Mouse (Mus musculus) forebrain, embryonic 15.5 days (tissue): Measurements from ENCODE around the gene Snx15. TPM values are rescaled to one million over a fixed set of nuclear protein-coding genes. Genes with fewer than 3 reads are reported as not detected.

Experiments used
- polyA plus RNA-seq: library from polyadenylated mRNA; unstranded; fragments of >200 nt; fragmentation: Nextera tagmentation; extraction: Ambion mirVana; gene quantifications from 2 replicates; pipeline ENCODE4 v1.2.1, GENCODE M21; 2015

The Snx15 gene
- polyA plus RNA-seq, 1 experiment from 2014 or later: 45.6 TPM

Other genes with a start within 250 kb of the Snx15 start
- 12.9 and 14.3 TPM in 2 replicates for gene Tigd3, start 234.2 kb downstream of the Snx15 start, polyA plus RNA-seq
- gene Dpf2, start 215.3 kb downstream of the Snx15 start, polyA plus RNA-seq: 120 and 137 TPM in 2 replicates
- 9.1 and 10.1 TPM in 2 replicates for gene Cdc42ep2, start 203.5 kb downstream of the Snx15 start, polyA plus RNA-seq
- gene Pola2, start 164.1 kb downstream of the Snx15 start, polyA plus RNA-seq: 35.5 and 36.2 TPM in 2 replicates
- gene Slc22a20, start 142.2 kb downstream of the Snx15 start, polyA plus RNA-seq: not detected in 2 replicates
- gene Capn1, start 112.4 kb downstream of the Snx15 start, polyA plus RNA-seq: 1.6 and 1.8 TPM in 2 replicates
- gene Syvn1, start 81.7 kb downstream of the Snx15 start, polyA plus RNA-seq: 25.7 and 26.5 TPM in 2 replicates
- gene Mrpl49, start 70.5 kb downstream of the Snx15 start, polyA plus RNA-seq: 71.5 and 72.4 TPM in 2 replicates
- 582 and 618 TPM in 2 replicates for gene Fau, start 70.5 kb downstream of the Snx15 start, polyA plus RNA-seq
- 33.0 and 35.9 TPM in 2 replicates for gene Znhit2, start 67.1 kb downstream of the Snx15 start, polyA plus RNA-seq
- 34.9 and 36.3 TPM in 2 replicates for gene Tm7sf2, start 59.9 kb downstream of the Snx15 start, polyA plus RNA-seq
- gene Vps51, start 51.1 kb downstream of the Snx15 start, polyA plus RNA-seq: 76.3 and 89.3 TPM in 2 replicates
- not detected in 2 replicates for gene Tmem262, start 48.3 kb downstream of the Snx15 start, polyA plus RNA-seq
- gene Gm28374, start 46.0 kb downstream of the Snx15 start, polyA plus RNA-seq: 2.1 and 2.6 TPM in 2 replicates
- 80.8 and 83.5 TPM in 2 replicates for gene Zfpl1, start 43.3 kb downstream of the Snx15 start, polyA plus RNA-seq
- gene Cdca5, start 43.3 kb downstream of the Snx15 start, polyA plus RNA-seq: 19.3 and 22.3 TPM in 2 replicates
- 0.31 and 0.37 TPM in 2 replicates for gene AC131692.1, start 33.9 kb downstream of the Snx15 start, polyA plus RNA-seq
- gene Naaladl1, start 22.5 kb downstream of the Snx15 start, polyA plus RNA-seq: 0.33 and 0.53 TPM in 2 replicates
- gene Sac3d1, start 9.7 kb downstream of the Snx15 start, polyA plus RNA-seq: 53.5 and 56.5 TPM in 2 replicates
- gene Batf2, start 12.7 kb upstream of the Snx15 start, polyA plus RNA-seq: 0.13 TPM in 1 of 2 replicates, not detected in the other
- 84.4 and 90.1 TPM in 2 replicates for gene Arl2, start 13.2 kb upstream of the Snx15 start, polyA plus RNA-seq
- gene Majin, start 56.1 kb upstream of the Snx15 start, polyA plus RNA-seq: not detected in 2 replicates
- not detected in 2 replicates for gene Gpha2, start 98.1 kb upstream of the Snx15 start, polyA plus RNA-seq
- gene Ppp2r5b, start 107.6 kb upstream of the Snx15 start, polyA plus RNA-seq: 95.5 and 98.5 TPM in 2 replicates
- gene Atg2a, start 113.4 kb upstream of the Snx15 start, polyA plus RNA-seq: 9.7 and 10.1 TPM in 2 replicates
- 88.1 TPM in 2 replicates for gene Ehd1, start 148.4 kb upstream of the Snx15 start, polyA plus RNA-seq
- gene Cdc42bpg, start 178.2 kb upstream of the Snx15 start, polyA plus RNA-seq: 0.31 and 0.67 TPM in 2 replicates
- 94.6 and 97.7 TPM in 2 replicates for gene Men1, start 206.7 kb upstream of the Snx15 start, polyA plus RNA-seq
- gene Map4k2, start 212.8 kb upstream of the Snx15 start, polyA plus RNA-seq: 12.7 and 14.1 TPM in 2 replicates
- gene Sf1, start 235.4 kb upstream of the Snx15 start, polyA plus RNA-seq: 119 and 134 TPM in 2 replicates